Mouse (Mus musculus) heart, postnatal 0 days (tissue): ENCODE data around the gene Ciita.

Source experiments
- CTCF ChIP-seq: IDR thresholded peaks from 2 replicates; pipeline ENCODE4 v1.5.1; 2016; ENCODE audit warnings: antibody characterized with exemption, control low read depth, low read depth
- EP300 ChIP-seq: IDR thresholded peaks from 2 replicates; pipeline ENCODE4 v1.6.1; 2016; ENCODE audit warnings: antibody characterized with exemption, low read depth

GRCm38 (mm10) chr16:10570708-10571107 is 90.8 kb downstream of the Ciita start:
- TF ChIP-seq CTCF = no peak
- no peak for TF ChIP-seq EP300
